Mouse (Mus musculus) liver, adult 2 months (tissue): Measurements from ENCODE around the gene Irf2.

Experiments
- CTCF ChIP-seq: fragments of 200-500 bp; IDR thresholded peaks from 2 replicates; pipeline ENCODE4 v1.5.1; 2011; ENCODE audit warnings: low read depth, low read length, control low read depth
- POLR2A ChIP-seq: fragments of 200-500 bp; IDR thresholded peaks from 2 replicates; pipeline ENCODE4 v1.6.1; 2011; ENCODE audit warnings: low read length, control low read depth; ENCODE audit not compliant: insufficient read depth; ENCODE audit errors: extremely low read depth

DNA sequence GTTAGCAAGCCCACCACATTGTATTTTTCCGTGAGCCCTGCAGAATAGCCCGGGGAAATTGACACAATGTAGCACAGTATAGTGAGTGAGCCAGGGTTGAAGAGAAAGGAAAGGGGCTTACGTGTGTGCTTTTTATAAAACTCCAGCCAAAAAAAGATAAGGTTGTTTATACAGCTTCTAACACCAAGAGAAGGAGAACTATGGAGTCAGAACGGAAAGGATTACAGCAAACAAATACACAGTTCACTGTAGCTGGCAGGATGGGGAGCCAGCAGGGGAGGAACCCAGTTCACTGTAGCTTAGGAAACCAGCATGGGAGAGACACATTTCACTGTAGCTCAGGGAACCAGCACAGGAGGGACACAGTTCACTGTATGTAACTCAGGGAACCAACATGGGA is 149.0 kb downstream of the Irf2 start:
- no peak for TF ChIP-seq POLR2A
- TF ChIP-seq CTCF = no peak
